Mouse (Mus musculus): ENCODE results near the gene Adamts17.

Gene Adamts17

DNA sequence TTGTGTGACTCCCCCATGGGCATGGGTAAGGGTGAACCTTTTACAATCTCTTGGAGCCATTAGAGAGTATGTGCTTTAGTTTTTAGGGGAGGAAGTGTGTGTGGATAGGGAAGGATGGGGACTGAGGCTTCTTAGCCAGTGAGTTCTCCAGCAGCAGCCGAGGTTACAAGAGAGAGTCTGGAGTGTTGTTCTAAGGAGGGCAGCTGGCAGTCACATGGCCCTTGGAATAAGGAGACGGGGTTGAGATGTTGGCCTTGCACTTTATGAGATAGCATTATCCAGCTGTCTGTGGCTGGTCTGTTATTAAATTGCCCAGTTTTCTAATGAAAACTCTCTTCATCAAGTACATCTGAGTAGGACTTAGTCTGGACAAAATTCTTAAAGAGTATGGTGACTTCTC lies 4.3 kb downstream of the Adamts17 start:
- DNase-seq (ENCODE audit: low read depth, low spot score) = no peak

- DNase-seq (ENCODE audit: low read depth, low spot score) = no peak
These were observed 7.0 kb downstream of the Adamts17 start for GRCm38 (mm10) chr7:66846582-66846981.

- no peak for DNase-seq (ENCODE audit: low read depth, low spot score)
These were observed 7.8 kb downstream of the Adamts17 start for GRCm38 (mm10) chr7:66847299-66847698.

- no peak for DNase-seq (ENCODE audit: low read depth, low spot score)
These were observed 9.8 kb downstream of the Adamts17 start for GRCm38 (mm10) chr7:66849316-66849715.

DNA sequence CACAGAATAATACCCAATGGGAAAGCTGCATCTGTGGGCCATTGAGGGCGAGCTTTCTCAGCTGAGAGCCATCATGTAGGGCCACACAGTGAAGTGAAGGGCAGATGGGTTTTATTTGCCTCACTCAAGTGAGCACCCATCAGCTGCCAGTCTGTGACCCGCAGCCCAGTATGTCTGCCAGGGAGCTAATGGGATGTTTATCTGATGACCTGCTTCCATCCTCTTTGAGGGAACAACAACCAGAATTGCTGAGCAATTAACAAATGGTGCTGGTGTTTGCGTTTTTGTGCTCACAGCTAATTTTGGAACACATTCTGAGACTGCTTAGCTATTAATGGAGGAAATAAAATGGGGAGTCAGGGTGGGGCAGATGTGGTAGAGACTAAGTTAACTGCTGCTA lies 12.6 kb downstream of the Adamts17 start:
- DNase-seq (ENCODE audit: low read depth, low spot score) = no peak

DNA sequence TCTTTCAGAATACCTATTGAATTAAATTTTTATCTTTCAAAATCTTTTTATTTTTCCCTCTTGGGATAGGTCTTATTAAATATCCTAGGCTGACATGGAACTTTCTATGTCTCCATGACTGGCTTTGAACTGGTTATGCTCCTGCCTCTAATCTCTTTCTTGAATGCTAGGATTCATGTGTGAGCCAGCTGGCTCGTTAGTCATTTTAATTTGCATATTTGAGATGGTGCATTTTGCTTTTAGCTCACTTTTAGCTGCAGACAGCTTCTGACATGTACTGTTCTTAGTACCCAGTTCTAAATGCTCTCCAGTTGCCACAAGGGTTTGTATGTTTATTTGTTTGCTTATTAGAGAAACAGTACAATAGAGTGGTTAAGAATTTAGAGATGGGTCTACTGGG lies 18.1 kb downstream of the Adamts17 start:
- DNase-seq (ENCODE audit: low read depth, low spot score) = no peak

- DNase-seq (ENCODE audit: low read depth, low spot score) = no peak
These were observed 18.9 kb downstream of the Adamts17 start for GRCm38 (mm10) chr7:66858247-66859075.

DNA sequence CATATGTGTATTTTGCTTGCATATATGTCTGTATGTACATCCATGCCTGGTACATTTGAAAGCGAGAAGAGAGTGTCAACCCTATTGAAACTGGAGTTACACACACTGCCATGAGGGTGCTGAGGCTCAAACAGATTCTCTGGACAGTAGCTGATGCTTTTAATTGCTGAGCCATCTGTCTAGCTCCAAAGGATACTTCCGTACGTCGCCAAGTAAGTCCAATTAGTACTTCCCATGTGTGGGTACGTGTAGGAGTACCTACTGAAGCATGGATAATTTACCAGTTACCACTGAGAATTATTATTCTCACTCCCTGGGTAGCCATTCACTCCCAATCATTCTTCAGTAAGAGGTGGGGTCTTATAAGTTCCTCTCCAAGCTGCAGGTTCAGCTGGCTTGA lies 19.7 kb downstream of the Adamts17 start:
- no peak for DNase-seq (ENCODE audit: low read depth, low spot score)

GRCm38 (mm10) chr7:66866944-66867718 lies 27.6 kb downstream of the Adamts17 start:
- no peak for DNase-seq (ENCODE audit: low read depth, low spot score)

GRCm38 (mm10) chr7:66867719-66868501 lies 28.4 kb downstream of the Adamts17 start:
- DNase-seq (ENCODE audit: low read depth, low spot score) = no peak

DNA sequence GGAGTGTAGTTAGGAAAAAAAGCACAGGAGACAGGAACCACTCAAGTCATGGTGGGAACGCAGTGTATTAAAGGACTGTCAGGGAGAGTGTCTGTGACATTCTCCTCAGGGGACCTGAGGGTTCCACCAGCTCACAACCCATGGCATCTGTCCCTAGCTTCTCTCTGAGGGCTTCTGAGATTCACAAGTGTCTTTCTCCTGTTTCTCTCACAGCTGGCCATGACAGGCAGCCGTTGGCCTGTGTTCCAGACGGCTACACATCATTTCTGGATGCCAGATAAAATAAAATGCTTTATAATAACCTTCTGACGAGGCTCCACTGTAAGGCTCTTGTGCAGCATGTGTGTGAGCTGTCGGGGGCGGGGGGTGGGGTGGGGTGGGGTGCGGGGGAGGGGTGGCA lies 32.0 kb downstream of the Adamts17 start:
- no peak for DNase-seq (ENCODE audit: low read depth, low spot score)

DNA sequence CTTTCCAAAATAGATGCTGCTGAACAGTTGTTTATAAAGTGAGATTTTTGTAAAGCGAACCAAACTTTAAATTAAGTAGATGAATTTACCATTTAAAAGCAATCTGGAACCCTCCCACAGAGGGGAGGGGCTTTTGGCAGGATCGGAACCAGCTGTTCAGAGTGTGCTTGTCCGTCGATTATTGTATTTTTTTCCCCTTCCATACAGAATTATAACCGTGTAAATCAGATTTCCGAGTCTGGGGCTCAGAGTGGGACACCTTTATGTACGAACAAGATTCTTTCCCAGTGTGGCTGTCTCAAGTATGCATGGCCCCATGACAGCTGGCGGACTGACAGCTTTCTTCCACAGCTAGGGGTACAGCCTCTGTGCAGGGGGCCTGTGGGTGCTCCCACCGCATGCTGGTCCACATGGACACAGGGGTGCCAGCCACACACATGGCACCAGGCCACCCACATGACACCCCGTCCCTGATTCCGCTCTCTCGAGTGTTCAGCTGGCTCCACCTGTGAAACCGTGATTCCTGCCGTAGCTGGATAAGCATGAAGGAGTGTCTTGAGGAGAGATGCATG lies 32.5 kb downstream of the Adamts17 start:
- DNase-seq (ENCODE audit: low read depth, low spot score) = no peak

GRCm38 (mm10) chr7:66873235-66873634 lies 33.7 kb downstream of the Adamts17 start:
- DNase-seq (ENCODE audit: low read depth, low spot score) = no peak

DNA sequence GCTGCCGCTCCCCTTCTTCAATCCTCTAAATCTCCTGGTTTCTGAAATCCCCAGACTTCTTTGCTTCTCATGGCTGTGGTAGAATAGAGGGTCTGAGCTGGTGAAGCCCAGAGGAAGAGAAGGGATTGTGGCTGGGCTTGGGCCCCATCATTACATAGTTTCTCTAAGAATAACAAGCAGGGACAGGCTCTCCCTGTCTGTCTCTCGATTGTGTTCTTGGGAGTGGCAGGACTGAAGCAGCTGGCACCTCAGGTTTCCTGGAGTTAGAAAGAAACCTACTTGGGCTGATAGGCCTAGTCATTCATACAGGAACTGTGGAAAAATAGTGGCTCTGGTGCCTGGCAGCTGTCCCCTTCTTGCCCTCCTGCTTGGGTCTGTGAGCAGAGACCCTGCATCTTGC lies 51.9 kb downstream of the Adamts17 start:
- no peak for DNase-seq (ENCODE audit: low read depth, low spot score)

GRCm38 (mm10) chr7:66892096-66892495 lies 52.6 kb downstream of the Adamts17 start:
- no peak for DNase-seq (ENCODE audit: low read depth, low spot score)

DNA sequence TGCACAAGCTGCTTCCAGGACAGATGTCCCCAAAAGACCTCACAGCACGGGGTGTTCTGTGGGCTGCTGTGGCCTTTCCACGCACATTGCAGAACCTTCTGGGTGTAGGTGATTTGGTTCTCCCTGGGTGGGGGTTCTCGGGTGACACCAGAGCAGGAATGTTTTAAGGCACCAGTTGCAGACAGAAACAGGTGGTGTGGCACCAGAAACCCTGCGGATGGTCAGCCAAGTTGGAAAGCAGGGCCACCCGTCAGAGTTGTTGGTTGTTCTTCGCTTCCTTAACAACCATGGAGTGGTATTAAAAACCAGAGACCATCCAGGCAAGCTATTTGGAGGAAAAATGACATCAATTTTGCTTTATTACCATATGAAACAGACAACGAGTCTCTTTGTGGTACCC lies 62.8 kb downstream of the Adamts17 start:
- no peak for DNase-seq (ENCODE audit: low read depth, low spot score)

GRCm38 (mm10) chr7:66903014-66903413 lies 63.5 kb downstream of the Adamts17 start:
- DNase-seq (ENCODE audit: low read depth, low spot score) = no peak

GRCm38 (mm10) chr7:66905941-66906340 lies 66.4 kb downstream of the Adamts17 start:
- DNase-seq (ENCODE audit: low read depth, low spot score) = no peak

DNA sequence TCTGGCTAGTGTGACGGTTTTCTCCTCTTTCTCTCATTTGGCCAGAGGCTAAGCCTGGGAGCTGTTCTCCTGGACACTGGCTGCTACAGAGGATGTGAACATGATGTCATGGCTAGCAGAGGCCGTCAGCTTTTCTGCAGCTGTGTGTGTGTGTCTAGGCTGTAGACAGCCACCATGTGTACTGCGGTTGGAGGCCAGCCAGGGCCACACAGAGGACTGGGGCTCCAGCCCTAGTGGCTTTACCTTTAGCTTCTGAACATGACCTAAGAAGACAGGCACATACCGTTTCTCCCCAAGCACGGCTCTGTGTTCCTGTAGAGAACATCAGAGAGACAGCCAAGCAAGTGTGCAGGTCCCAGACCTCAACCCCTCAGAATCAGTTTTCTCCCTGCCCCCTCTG lies 73.3 kb downstream of the Adamts17 start:
- DNase-seq (ENCODE audit: low read depth, low spot score) = no peak

GRCm38 (mm10) chr7:66923595-66923994 lies 84.1 kb downstream of the Adamts17 start:
- no peak for DNase-seq (ENCODE audit: low read depth, low spot score)

DNA sequence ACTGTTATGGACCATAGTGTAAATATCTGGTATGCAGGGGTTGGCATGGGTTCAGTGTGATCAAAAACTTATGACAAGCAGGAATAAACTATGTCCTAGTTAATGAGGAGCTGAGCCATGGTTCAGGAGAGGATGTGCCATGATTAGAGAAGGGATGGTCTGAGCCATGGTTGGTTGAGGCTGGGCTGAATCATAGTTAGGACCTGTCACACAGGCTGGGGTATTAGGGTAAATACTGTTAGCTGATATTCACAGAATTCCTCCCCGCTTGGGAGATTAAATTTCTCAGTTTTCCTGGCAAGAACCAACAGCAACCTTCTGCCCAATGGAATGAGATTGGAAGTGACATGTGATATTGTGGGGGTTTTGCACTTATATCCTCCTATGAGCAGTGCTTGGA lies 84.6 kb downstream of the Adamts17 start:
- no peak for DNase-seq (ENCODE audit: low read depth, low spot score)

GRCm38 (mm10) chr7:66929263-66929662 lies 89.7 kb downstream of the Adamts17 start:
- DNase-seq (ENCODE audit: low read depth, low spot score) = no peak

Data from embryo, embryonic 11.5 days (tissue).